Mouse (Mus musculus) hindbrain, embryonic 10.5 days (tissue): ENCODE data around the gene Gramd1b. TPM values are rescaled to one million over a fixed set of nuclear protein-coding genes. Genes with fewer than 3 reads are reported as not detected.

Experiments
- DNase-seq: peaks from one replicate; pipeline ENCODE4 v3.0.0-alpha.2; 2017; ENCODE audit warnings: low spot score
- H3K27ac ChIP-seq: fragments of 300-500 bp; sonication (generic); 2 replicates; pipeline ENCODE4 v1.5.1; 2016; ENCODE audit warnings: mild to moderate bottlenecking, moderate library complexity
- H3K27me3 ChIP-seq: fragments of 300-500 bp; sonication (generic); 2 replicates; pipeline ENCODE4 v1.6.1; 2016; ENCODE audit warnings: mild to moderate bottlenecking; ENCODE audit not compliant: poor library complexity, insufficient read depth, severe bottlenecking
- H3K36me3 ChIP-seq: fragments of 300-500 bp; sonication (generic); 2 replicates; pipeline ENCODE4 v1.6.1; 2016; ENCODE audit warnings: mild to moderate bottlenecking, moderate library complexity
- H3K4me1 ChIP-seq: fragments of 300-500 bp; sonication (generic); replicated peaks from 2 replicates; pipeline ENCODE4 v1.6.1; 2016; ENCODE audit warnings: mild to moderate bottlenecking
- H3K4me3 ChIP-seq: fragments of 300-500 bp; sonication (generic); 2 replicates; pipeline ENCODE4 v1.5.1; 2016; ENCODE audit warnings: mild to moderate bottlenecking, moderate library complexity
- H3K9me3 ChIP-seq: fragments of 300-500 bp; sonication (generic); 2 replicates; pipeline ENCODE4 v1.6.1; 2016; ENCODE audit warnings: mild to moderate bottlenecking, moderate library complexity
- WGBS: fragments of 180-500 bp; shearing (Covaris S2); methylation state at CpG from one replicate; pipeline ENCODE4 v1.1.7; 2016; 5-methylcytosine and 5-hydroxymethylcytosine counted together
- polyA plus RNA-seq: library from polyadenylated mRNA; unstranded; fragments of >200 nt; fragmentation: Nextera tagmentation; extraction: Ambion mirVana; gene quantifications from 2 replicates; pipeline ENCODE4 v1.2.1, GENCODE M21; 2016

Gene Gramd1b
- polyA plus RNA-seq, 1 experiment from 2014 or later, result 4.6 TPM

DNA sequence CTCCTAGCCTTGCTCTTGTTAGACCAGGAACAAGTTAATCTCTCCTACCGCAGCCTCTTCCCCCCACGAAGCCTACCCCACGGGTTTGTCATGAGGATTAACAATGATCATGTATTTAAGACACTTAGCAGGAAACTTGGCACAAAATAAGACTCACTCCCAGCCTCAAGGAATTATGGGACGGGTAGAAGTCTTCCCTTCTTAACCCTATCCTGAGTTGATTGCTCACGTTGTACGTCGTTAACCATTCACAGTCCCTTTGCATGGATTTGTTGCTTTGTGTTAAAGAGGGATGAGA, 80.8 kb downstream of the Gramd1b start:
- H3K36me3 ChIP-seq, result no peaks in the 10 kb centered on the region
- H3K4me1 ChIP-seq, result peaks cover 6% of the 10 kb centered on the region
- no peak for DNase-seq
- no peak overlapping the region for H3K4me3 ChIP-seq
- H3K9me3 ChIP-seq, result no peaks in the 10 kb centered on the region
- no peak overlapping the region for H3K27ac ChIP-seq
- 85% methylated on average over 7 of the region's 7 CpGs for WGBS
- H3K27me3 ChIP-seq, result peaks cover 21% of the 10 kb centered on the region

DNA sequence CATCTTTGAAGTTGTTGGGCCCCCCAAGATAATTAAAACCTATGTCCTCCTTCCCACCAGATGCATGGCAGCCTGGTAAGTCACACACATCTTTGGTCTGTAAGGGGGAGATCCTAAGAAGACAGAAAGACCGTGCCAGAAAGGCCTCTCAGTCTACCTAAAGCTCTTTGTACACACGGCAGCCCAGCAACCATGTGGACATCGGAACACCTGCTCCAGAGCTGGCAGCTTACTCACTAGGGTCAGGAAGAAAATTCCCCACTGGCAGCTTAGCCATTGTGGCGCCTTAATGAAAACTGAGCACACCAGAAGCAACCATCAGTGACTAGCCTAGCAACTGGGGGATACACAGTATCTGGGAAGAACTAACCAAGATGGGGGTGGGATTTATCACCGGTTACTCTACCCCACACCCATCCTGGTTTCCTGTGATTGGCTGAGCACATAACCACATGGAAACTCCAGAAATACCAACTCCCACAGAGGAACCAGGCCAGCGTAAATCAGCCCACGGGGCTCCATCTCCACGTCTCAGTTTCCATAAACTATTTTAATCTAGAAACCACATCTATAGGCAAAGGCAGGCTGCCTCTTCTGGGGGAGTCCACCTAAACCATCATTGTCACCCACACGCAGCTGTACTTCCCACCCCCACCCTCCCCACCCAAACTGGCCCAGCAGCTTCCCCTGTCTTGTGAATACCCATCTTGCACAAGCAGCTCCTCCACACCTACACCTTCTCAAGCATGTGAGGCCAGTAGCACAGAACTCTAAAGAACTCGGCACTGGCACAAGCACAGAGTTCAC, 81.4 kb downstream of the Gramd1b start:
- H3K4me3 ChIP-seq, result no peak overlapping the region
- H3K27ac ChIP-seq, result no peak overlapping the region
- 84% methylated on average over 10 of the region's 10 CpGs for WGBS
- no peaks in the 10 kb centered on the region for H3K9me3 ChIP-seq
- no peaks in the 10 kb centered on the region for H3K36me3 ChIP-seq
- peaks cover 15% of the 10 kb centered on the region for H3K27me3 ChIP-seq
- DNase-seq, result no peak
- H3K4me1 ChIP-seq, result peaks cover under 1% of the 10 kb centered on the region

DNA sequence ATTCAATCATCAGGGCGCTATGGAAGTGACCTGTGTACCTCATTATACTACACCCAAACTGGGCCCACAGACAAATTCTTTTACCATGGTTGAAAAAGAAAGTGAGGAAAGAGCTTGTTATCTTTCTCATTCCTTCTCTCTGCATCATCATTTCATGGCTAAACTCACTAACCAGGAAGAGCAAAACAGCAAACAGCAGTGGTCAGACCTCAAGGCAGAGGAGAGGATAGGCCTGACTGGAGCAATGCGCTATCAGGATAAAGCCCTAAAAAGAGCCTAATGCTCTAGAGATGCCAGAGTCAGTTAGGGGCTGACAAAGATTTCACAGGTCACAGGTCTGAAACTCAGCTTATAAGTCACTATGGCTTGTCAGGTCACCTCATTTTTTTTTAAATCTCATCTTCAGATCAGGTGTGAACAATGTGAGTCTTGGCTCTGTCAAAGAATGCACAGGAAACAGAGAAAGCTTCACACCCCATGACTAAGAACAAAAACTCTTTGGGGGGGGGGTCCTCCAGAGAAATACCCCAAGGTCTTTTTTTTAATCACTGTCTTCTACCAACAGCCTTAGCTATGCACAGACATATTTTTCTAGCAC, 82.4 kb downstream of the Gramd1b start:
- H3K27me3 ChIP-seq, result peaks cover 5% of the 10 kb centered on the region
- no peaks in the 10 kb centered on the region for H3K4me1 ChIP-seq
- H3K36me3 ChIP-seq, result no peaks in the 10 kb centered on the region
- no peak for DNase-seq
- H3K4me3 ChIP-seq, result no peak overlapping the region
- H3K27ac ChIP-seq, result no peak overlapping the region
- 92% methylated on average over 2 of the region's 2 CpGs for WGBS
- H3K9me3 ChIP-seq, result no peaks in the 10 kb centered on the region

DNA sequence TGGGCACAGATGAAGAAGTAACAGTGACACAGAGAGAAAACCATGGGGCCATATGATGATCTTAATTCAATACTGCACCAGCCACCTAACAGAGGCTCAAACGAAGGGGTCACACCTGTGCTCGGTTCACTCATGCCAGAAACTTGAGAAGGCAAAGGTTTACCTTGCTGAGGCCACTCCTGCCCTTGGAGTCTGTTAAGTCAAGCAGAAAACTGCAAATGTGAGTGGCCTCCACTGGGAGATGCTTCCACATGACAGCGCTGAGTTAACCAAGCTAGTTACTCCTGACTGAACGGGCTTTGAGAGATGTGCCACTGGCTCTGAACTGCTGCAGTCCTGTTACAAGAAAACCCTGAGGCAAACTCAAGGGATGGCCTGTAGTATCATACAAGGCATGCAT, 83.9 kb downstream of the Gramd1b start:
- peaks cover 6% of the 10 kb centered on the region; the same call in 1 of the 2 replicates for H3K4me1 ChIP-seq
- H3K27ac ChIP-seq, result no peak overlapping the region
- 83% methylated on average over 4 of the region's 4 CpGs for WGBS
- no peak overlapping the region for H3K4me3 ChIP-seq
- H3K27me3 ChIP-seq, result no peaks in the 10 kb centered on the region
- no peak for DNase-seq
- H3K9me3 ChIP-seq, result no peaks in the 10 kb centered on the region
- no peaks in the 10 kb centered on the region for H3K36me3 ChIP-seq

DNA sequence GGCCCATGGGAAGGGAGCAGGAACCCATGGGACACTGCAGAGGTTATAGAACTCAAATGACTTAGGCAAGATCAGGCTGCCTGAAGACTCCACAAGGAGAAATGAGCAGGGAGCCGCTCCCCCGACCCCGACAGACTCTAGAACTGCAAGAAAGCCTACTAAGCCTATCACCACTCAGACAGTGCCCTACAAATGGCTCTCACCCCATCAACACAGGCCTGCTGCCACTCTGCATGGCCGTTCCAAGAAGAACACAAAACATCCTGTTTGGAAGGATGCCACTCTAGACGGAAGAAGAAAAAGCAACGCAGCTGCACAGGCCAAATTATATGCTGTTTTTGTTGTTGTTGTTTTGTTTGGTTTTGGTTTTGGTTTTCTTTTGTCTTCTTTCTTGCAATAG, 86.2 kb downstream of the Gramd1b start:
- no peak for DNase-seq
- H3K4me3 ChIP-seq, result no peak overlapping the region
- no peak overlapping the region for H3K27ac ChIP-seq
- H3K4me1 ChIP-seq, result peaks cover 13% of the 10 kb centered on the region
- H3K36me3 ChIP-seq, result no peaks in the 10 kb centered on the region
- WGBS, result 92% methylated on average over 6 of the region's 6 CpGs
- H3K9me3 ChIP-seq, result no peaks in the 10 kb centered on the region
- H3K27me3 ChIP-seq, result no peaks in the 10 kb centered on the region

DNA sequence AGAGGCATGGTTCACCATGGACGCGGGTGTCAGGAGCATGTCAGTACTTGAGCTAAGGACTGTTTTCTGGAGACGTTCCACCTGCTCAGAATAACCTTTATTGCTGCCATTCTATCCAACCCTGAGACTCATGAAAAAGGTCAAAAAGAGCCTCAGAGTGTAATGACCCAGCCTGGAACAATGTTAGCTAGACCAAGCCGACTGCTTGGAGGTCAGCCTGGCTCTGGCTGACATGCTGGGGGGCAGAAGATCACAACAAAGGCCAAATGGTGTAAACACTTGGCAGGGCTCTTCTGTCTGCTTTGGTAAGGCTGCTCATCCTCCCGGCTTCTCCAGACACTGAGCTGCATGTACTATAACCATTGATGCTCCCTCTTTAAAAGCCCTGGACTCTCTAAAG, 88.4 kb downstream of the Gramd1b start:
- WGBS, result 50% methylated on average over 5 of the region's 5 CpGs
- no peak for DNase-seq

DNA sequence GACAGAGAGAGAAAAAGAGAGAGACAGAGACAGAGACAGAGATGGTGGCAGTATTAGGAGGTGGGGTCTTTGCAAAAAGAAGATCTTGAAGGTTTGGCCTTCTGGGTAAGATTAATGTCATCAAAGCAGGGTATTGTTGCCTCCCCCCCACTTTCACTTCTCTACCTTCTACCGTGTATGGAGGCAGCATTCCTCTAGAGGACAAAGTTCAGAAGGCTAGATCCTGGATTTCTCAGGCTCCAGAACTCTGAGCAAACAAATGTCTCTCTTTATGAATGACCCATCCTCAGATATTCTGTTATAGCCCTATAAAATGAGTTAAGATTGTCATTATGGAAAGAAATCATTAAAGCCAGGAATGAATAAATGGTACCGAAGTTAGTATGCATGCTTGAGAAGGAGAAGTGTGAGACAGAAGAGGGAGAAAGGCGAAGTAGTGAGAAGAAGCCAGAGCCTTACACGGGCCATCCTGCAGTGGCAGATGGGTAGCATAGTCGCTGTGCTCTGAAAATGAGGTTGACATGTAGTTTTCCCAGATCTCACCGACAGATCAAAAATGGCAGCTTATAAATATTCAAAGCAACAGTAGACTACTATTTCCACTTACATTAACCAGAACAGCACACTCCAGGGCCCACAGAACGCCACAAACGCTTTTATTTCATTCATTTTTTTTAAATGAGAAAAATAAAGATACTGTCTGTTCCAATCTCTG, 91.1 kb downstream of the Gramd1b start:
- Histone ChIP-seq H3K36me3 (no peaks in the 10 kb centered on the region), H3K4me1 (peaks cover 33% of the 10 kb centered on the region), H3K4me3 (no peak overlapping the region), H3K27ac (no peak overlapping the region), H3K27me3 (no peaks in the 10 kb centered on the region), H3K9me3 (no peaks in the 10 kb centered on the region)
- 90% methylated on average over 8 of the region's 8 CpGs for WGBS
- no peak for DNase-seq

More for the DNA sequence above, 88.4 kb downstream of the Gramd1b start:
- Histone ChIP-seq H3K36me3 (no peaks in the 10 kb centered on the region), H3K27ac (no peak overlapping the region), H3K27me3 (no peaks in the 10 kb centered on the region), H3K4me1 (peaks cover 33% of the 10 kb centered on the region), H3K4me3 (no peak overlapping the region), H3K9me3 (no peaks in the 10 kb centered on the region)

DNA sequence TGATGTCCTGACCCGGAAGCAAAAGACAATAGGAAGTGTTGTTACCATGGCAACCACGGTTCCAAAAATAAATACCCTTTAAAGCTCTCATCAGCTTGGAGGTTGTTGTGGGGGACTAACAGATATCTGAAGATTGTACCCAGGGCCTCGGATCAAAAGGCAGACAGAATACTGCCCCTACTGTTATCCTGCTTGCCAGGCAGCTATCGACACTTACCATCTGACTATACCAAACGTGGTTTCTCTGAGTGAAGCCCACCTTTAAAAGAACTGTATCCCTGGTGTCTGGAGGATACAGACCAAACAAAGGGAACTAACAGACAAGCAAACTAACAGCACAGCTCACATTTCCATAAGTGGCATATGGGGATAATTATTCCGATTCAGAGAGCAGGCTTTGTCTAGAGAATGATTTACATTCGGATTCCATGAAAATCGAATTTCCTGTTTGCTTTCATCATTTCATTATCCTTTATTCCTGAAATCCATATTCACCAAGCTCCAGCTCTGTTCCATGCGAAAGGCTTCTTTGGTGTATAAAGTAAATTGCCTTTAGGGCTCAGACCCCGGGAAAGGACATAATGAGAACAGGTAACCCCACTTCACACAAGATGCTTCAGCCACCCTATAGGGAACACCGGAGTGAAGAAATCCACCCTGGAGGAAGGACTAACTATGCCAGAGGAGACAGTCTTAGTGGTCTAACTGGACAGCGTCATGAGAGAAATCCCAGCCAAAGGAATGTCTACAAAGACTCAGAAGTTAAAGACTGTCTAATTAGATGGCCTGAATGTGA, 92.3 kb downstream of the Gramd1b start:
- Histone ChIP-seq H3K4me1 (peaks cover 33% of the 10 kb centered on the region), H3K9me3 (no peaks in the 10 kb centered on the region), H3K4me3 (no peak overlapping the region), H3K36me3 (no peaks in the 10 kb centered on the region), H3K27me3 (no peaks in the 10 kb centered on the region), H3K27ac (peak overlapping the region; percentile 46; the same call in 1 of the 2 replicates)
- WGBS, result 62% methylated on average over 12 of the region's 12 CpGs
- DNase-seq, result no peak

DNA sequence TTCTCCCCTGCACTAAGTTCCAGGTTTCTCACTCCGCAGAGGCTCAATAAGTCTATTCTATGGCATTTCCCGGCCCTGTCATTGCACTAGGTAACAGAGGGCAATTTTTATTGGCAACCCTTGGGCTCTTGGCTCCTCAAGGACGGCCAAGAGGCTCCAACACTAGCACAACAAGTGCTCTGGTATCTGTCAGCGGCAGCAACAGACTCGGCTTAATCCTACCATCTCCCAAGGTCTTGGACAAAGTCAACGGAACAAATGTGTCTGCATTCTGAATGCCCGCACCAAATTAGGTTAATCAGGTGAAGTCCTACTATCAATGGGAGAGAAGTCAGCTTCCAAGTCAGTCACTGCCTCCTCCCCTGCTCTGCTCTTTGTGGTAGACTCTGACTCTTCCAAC, 93.3 kb downstream of the Gramd1b start:
- WGBS, result 86% methylated on average over 7 of the region's 7 CpGs
- Histone ChIP-seq H3K36me3 (no peaks in the 10 kb centered on the region), H3K4me3 (no peak overlapping the region), H3K9me3 (no peaks in the 10 kb centered on the region), H3K27me3 (no peaks in the 10 kb centered on the region), H3K4me1 (peaks cover 30% of the 10 kb centered on the region), H3K27ac (no peak overlapping the region)
- DNase-seq, result no peak

DNA sequence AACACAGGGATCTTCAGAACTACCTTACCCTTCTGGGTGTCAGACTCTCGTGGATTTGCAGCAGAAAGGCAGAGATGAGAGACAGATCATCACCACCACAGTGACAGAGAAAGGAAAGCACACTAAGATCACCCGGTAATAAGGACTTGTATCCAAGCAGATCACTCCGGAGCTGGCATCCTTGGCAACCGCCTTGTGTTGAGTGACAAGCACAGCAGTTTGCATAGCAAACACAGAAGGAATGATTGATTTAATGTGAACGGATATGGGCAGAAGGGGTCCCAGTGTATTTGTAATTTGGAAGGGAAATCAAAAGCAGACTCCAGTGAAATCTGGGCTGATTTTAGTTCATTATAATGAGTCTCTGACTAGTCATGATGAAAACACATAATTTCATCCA, 97.9 kb downstream of the Gramd1b start:
- 84% methylated on average over 5 of the region's 5 CpGs for WGBS
- H3K27ac ChIP-seq, result no peak overlapping the region
- no peak for DNase-seq

DNA sequence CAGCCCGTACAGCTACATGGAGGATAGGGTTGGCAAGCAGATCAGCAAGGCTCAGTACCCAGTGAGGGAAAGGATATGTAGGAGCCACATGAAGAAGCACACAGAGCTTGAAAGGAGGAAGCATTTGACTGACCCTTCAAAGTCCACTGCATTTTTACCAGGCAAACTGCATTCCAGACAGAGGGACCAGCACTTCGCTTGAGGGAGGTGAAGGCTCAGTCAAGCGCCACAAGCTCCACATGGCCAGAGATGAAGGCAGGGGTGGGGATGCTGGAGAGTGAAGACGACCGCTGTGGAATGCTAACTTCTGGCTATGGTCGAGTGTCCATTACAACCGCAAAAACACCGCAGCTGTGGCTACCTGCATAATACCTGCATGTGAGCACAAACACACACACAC, 100.2 kb downstream of the Gramd1b start:
- Histone ChIP-seq H3K36me3 (no peaks in the 10 kb centered on the region), H3K9me3 (no peaks in the 10 kb centered on the region), H3K27ac (no peak overlapping the region), H3K4me1 (no peaks in the 10 kb centered on the region), H3K4me3 (no peak overlapping the region), H3K27me3 (no peaks in the 10 kb centered on the region)
- DNase-seq, result no peak
- 87% methylated on average over 8 of the region's 8 CpGs for WGBS

More for the DNA sequence above, 97.9 kb downstream of the Gramd1b start:
- H3K9me3 ChIP-seq, result no peaks in the 10 kb centered on the region
- H3K27me3 ChIP-seq, result no peaks in the 10 kb centered on the region
- H3K4me1 ChIP-seq, result peaks cover 3% of the 10 kb centered on the region; the same call in 1 of the 2 replicates
- no peak overlapping the region for H3K4me3 ChIP-seq
- no peaks in the 10 kb centered on the region for H3K36me3 ChIP-seq

DNA sequence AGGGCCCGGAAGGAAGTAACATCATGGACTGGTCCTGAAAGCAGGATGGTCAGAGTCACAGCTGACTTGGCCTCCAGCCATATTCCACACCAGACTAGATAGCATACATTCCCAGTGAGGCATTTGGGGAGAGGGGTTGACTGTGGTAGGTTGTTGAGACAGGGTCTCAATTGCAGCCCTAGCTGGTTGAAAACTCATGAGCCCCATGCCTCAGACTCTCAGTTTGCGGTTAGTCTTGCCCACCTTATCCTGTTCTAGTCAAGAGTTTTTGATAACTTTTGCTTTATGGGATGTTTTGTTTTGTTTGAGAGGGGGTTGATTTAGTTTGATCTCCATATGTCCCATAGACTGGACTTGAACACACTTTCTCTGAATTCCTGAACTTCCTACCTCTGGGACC, 103.5 kb downstream of the Gramd1b start:
- H3K4me3 ChIP-seq, result no peak overlapping the region
- DNase-seq, result no peak
- no peaks in the 10 kb centered on the region for H3K36me3 ChIP-seq
- no peaks in the 10 kb centered on the region for H3K9me3 ChIP-seq
- H3K27me3 ChIP-seq, result no peaks in the 10 kb centered on the region
- WGBS, result 93% methylated on average over 2 of the region's 2 CpGs
- no peak overlapping the region for H3K27ac ChIP-seq
- H3K4me1 ChIP-seq, result no peaks in the 10 kb centered on the region
